Mouse (Mus musculus) kidney, adult 2 months (tissue): Measurements from ENCODE around the gene Lrrtm1.

Experiments used
- CTCF ChIP-seq: fragments of 200-500 bp; conservative IDR thresholded peaks from 2 replicates; pipeline ENCODE4 v1.5.1; 2011; ENCODE audit warnings: low read depth, mild to moderate bottlenecking, control low read depth, low read length, moderate library complexity, mixed read lengths; ENCODE audit not compliant: insufficient read depth, insufficient read length
- POLR2A ChIP-seq: fragments of 200-500 bp; IDR thresholded peaks from one replicate; pipeline ENCODE4 v1.6.1; 2011; ENCODE audit warnings: low read depth, low read length, control low read depth

GRCm38 (mm10) chr6:77278794-77279193 lies 36.3 kb downstream of the Lrrtm1 start:
- TF ChIP-seq CTCF (no peak), POLR2A (no peak)
